ENCODE assay signal across 13 mouse cellular contexts in genomic region chr7:45553990-45554389, GRCm38 (mm10).
"Had no signal": no experiment of that assay in that cellular context is flagged by ENCODE, and none has a peak within 500 bp of the region (broad histone marks: within the 10 kb centered on the region; RNA-seq: fewer than 3 reads in every experiment).

No protein-coding gene starts in this region.

- DNase-seq: kidney, adult 18-20 months; kidney, postnatal 10 days; lung, adult 2 months; lung, postnatal 36 days; right cerebral cortex, postnatal 14 days; thymus, adult 2 months; thymus, postnatal 25 days had no signal

- H3K27me3 ChIP-seq: intestine, embryonic 15.5 days; midbrain, embryonic 13.5 days; stomach, embryonic 15.5 days had no signal

- H3K9ac ChIP-seq: intestine, embryonic 15.5 days; midbrain, embryonic 13.5 days; stomach, embryonic 15.5 days had no signal

- H3K4me3 ChIP-seq: intestine, embryonic 15.5 days; left cerebral cortex, adult 2 months; limb, embryonic 10.5 days; midbrain, embryonic 13.5 days; stomach, embryonic 15.5 days had no signal

- H3K27ac ChIP-seq: intestine, embryonic 15.5 days; left cerebral cortex, adult 2 months; limb, embryonic 10.5 days; midbrain, embryonic 13.5 days; stomach, embryonic 15.5 days had no signal

- H3K36me3 ChIP-seq: intestine, embryonic 15.5 days; limb, embryonic 10.5 days; midbrain, embryonic 13.5 days; stomach, embryonic 15.5 days had no signal

- ATAC-seq: intestine, embryonic 15.5 days; lung, postnatal 0 days; midbrain, embryonic 13.5 days had no signal

- H3K4me1 ChIP-seq: intestine, embryonic 15.5 days; midbrain, embryonic 13.5 days; stomach, embryonic 15.5 days had no signal

- H3K4me2 ChIP-seq: intestine, embryonic 15.5 days; midbrain, embryonic 13.5 days; stomach, embryonic 15.5 days had no signal

- H3K9me3 ChIP-seq: intestine, embryonic 15.5 days; limb, embryonic 10.5 days; midbrain, embryonic 13.5 days; stomach, embryonic 15.5 days had no signal
